Mouse (Mus musculus) megakaryocyte, embryonic 14.5 days (primary cell): ENCODE data around the gene Rsph14. TPM values are rescaled to one million over a fixed set of nuclear protein-coding genes. Genes with fewer than 3 reads are reported as not detected.
A peak's percentile ranks its signal among the peaks of the same experiment; 100 is the strongest.

Source experiments
- H3K27me3 ChIP-seq: replicated peaks from 2 replicates; pipeline ENCODE3; 2012; ENCODE audit warnings: inconsistent platforms
- H3K36me3 ChIP-seq: replicated peaks from 2 replicates; pipeline ENCODE3; 2012; ENCODE audit warnings: low read length, inconsistent platforms, mixed read lengths
- H3K4me1 ChIP-seq: 2 replicates; pipeline ENCODE4 v1.6.1; 2012; ENCODE audit warnings: inconsistent platforms
- H3K4me3 ChIP-seq: replicated peaks from 2 replicates; pipeline ENCODE3; 2012; ENCODE audit warnings: moderate library complexity, mild to moderate bottlenecking, inconsistent platforms
- H3K9me3 ChIP-seq: 2 replicates; pipeline ENCODE4 v1.6.1; 2012; ENCODE audit warnings: inconsistent platforms
- FLI1 ChIP-seq: IDR thresholded peaks from 2 replicates; pipeline ENCODE4 v1.6.1; 2012; ENCODE audit warnings: low read length, inconsistent platforms, mixed read lengths
- GATA1 ChIP-seq: IDR thresholded peaks from 3 replicates; pipeline ENCODE4 v1.6.1; 2012; ENCODE audit warnings: mixed read lengths, low read length, inconsistent platforms, borderline replicate concordance
- polyA plus RNA-seq: library from polyadenylated mRNA; stranded (reverse); fragments of >175 nt; gene quantifications from 2 replicates; pipeline ENCODE4 v1.2.3, GENCODE M21; 2012; ENCODE audit warnings: low replicate concordance; ENCODE audit not compliant: insufficient read depth

Rsph14 gene
- polyA plus RNA-seq, 1 experiment: not detected

GRCm38 (mm10) chr10:74978056-74978455, 54.3 kb downstream of the Rsph14 start:
- Histone ChIP-seq H3K27me3 (no peaks in the 10 kb centered on the region), H3K4me1 (peaks cover 100% of the 10 kb centered on the region), H3K4me3 (peak overlapping the region; percentile 57), H3K36me3 (peaks cover 98% of the 10 kb centered on the region), H3K9me3 (no peaks in the 10 kb centered on the region)
- TF ChIP-seq FLI1: no peak
- TF ChIP-seq GATA1: no peak

DNA sequence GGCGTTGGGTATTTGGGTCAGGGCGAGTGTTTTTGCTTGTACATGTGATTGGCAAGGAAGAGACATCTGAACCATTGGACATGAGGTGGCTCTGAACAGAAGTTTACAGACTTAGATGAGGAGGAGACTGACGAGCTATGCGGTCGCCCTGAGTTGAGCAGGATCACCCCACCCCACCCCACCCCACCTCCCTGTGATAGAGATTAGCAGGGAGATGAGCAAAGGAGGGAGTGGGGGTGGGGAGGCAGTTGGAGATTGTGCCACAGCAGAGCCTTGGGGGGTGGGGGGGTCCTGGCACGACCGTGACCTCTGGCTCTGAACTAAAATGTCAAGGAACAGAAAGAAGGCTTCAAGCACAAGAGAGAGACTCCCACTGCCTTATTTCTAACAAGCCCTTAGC, 56.0 kb downstream of the Rsph14 start:
- Histone ChIP-seq H3K4me1 (peaks cover 100% of the 10 kb centered on the region), H3K36me3 (peaks cover 100% of the 10 kb centered on the region), H3K27me3 (no peaks in the 10 kb centered on the region), H3K4me3 (peak overlapping the region; percentile 79), H3K9me3 (no peaks in the 10 kb centered on the region)
- no peak for TF ChIP-seq FLI1
- TF ChIP-seq GATA1: no peak

DNA sequence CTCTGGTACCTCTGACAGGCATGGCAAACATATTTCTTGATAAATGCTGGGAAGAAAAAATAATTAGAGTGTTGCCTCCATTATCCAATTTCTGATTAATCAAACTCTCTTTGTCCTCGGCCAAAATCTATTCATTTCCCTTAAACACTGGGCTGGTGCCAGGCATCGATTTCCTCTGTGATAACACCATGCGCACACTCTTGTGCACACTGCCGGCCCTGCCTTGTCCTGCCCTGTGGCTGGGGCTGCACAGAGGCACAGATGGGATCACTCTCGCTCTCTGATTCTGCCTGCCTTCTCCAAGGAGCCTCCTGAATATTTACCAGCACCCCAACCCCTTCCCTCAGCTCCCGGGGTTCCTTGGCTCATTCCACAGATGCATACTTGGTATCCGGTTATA, 56.8 kb downstream of the Rsph14 start:
- Histone ChIP-seq H3K9me3 (no peaks in the 10 kb centered on the region), H3K27me3 (no peaks in the 10 kb centered on the region), H3K36me3 (peaks cover 100% of the 10 kb centered on the region), H3K4me1 (peaks cover 100% of the 10 kb centered on the region), H3K4me3 (peak overlapping the region; percentile 80)
- no peak for TF ChIP-seq GATA1
- TF ChIP-seq FLI1: no peak

- no peaks in the 10 kb centered on the region for H3K27me3 ChIP-seq
- TF ChIP-seq FLI1 (no peak), GATA1 (no peak)
Measured at GRCm38 (mm10) chr10:74973026-74973425, 59.4 kb downstream of the Rsph14 start.

DNA sequence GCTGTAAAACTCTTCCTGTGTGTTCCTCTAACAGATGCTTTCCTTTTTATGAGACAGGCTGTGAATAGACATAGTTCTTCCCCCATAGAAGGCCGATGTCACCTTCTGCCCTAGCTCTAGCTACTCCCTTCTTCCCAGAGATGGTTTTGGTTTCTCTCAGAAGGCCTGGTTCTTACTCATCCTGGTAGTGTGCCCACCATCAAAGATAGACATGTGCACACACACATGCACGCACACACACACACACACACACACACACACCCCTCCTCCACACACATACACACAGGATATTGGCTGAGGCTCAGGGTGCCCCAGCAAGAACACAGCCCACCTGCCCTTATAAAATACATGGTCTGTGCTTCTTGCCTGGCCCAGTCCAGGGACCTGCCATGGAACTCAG, 63.1 kb downstream of the Rsph14 start:
- no peaks in the 10 kb centered on the region for H3K9me3 ChIP-seq
- H3K27me3 ChIP-seq: no peaks in the 10 kb centered on the region
- peak overlapping the region; percentile 99 for H3K4me3 ChIP-seq
- H3K4me1 ChIP-seq: peaks cover 93% of the 10 kb centered on the region
- TF ChIP-seq GATA1 (no peak), FLI1 (no peak)
- peaks cover 49% of the 10 kb centered on the region for H3K36me3 ChIP-seq

More at GRCm38 (mm10) chr10:74973026-74973425, 59.4 kb downstream of the Rsph14 start:
- Histone ChIP-seq H3K4me1 (peaks cover 100% of the 10 kb centered on the region), H3K36me3 (peaks cover 87% of the 10 kb centered on the region), H3K9me3 (no peaks in the 10 kb centered on the region), H3K4me3 (peak overlapping the region; percentile 24)

- TF ChIP-seq GATA1 (no peak), FLI1 (no peak)
- Histone ChIP-seq H3K4me1 (peaks cover 93% of the 10 kb centered on the region), H3K27me3 (peaks cover 3% of the 10 kb centered on the region), H3K36me3 (peaks cover 34% of the 10 kb centered on the region), H3K4me3 (peak overlapping the region; percentile 99), H3K9me3 (no peaks in the 10 kb centered on the region)
Measured at GRCm38 (mm10) chr10:74967651-74968267, 64.6 kb downstream of the Rsph14 start.

DNA sequence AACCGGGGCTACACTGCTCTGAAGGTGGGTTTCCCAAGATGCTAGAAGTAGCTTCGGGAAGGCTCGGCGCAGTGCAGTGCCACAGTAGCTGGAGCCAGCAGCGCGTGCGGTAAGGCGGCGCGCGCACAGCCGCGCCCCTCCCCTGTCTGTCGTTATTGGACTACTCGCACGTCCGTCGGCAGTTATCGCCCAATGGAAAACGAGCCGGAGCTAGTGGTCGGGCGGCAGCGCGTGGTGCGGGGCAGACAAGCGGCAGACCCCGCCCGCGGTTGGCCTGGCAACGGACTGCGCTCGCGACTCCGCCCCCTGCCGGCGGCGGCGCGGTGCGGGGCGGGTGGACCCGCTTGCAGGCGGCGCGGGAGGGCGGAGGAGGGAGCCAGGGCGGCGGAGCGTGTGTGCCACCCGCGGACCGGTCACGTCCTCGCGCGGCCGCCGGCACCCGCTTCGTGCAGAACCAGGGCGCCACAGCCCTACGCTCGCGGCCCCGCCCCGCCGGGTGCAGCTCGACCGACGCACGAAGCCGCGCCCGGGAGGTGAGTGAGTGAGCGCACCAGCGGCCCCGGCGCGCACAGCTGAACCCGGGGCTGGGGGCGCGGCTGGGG, 65.4 kb downstream of the Rsph14 start, which contains the start of gene Gnaz:
Gene Gnaz, plus strand, starts transcription at position 328 of the 602 bp plus-strand sequence.
- peaks cover 26% of the 10 kb centered on the region for H3K36me3 ChIP-seq
- TF ChIP-seq FLI1 (no peak), GATA1 (no peak)
- H3K4me3 ChIP-seq: peak within 1 kb of the TSS; percentile 99
- peaks cover 5% of the 10 kb centered on the region for H3K9me3 ChIP-seq
- peaks cover 86% of the 10 kb centered on the region for H3K4me1 ChIP-seq
- H3K27me3 ChIP-seq: peaks cover 6% of the 10 kb centered on the region

DNA sequence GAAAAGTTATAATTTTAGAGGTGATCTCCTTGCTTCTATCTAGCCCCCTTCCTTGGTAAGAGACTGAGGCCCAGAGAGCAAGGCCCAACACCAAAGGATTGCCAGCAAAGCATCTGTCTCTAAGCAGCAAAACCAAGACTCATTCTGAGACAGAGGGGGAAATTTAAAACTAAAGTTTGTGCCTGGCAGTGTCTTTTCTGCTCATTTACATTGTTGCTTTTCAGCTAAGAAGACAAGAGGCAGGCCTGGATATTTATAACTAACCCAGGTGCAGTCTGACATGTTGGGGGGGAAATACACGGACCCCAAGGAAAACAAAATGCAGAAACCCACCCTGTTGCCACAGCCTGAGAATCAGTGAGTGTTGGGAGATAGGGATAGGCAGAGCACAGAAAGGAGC, 68.0 kb downstream of the Rsph14 start:
- Histone ChIP-seq H3K27me3 (peaks cover 26% of the 10 kb centered on the region), H3K9me3 (peaks cover 12% of the 10 kb centered on the region), H3K36me3 (peaks cover 6% of the 10 kb centered on the region), H3K4me1 (peaks cover 70% of the 10 kb centered on the region), H3K4me3 (no peak overlapping the region)
- TF ChIP-seq GATA1 (no peak), FLI1 (no peak)

DNA sequence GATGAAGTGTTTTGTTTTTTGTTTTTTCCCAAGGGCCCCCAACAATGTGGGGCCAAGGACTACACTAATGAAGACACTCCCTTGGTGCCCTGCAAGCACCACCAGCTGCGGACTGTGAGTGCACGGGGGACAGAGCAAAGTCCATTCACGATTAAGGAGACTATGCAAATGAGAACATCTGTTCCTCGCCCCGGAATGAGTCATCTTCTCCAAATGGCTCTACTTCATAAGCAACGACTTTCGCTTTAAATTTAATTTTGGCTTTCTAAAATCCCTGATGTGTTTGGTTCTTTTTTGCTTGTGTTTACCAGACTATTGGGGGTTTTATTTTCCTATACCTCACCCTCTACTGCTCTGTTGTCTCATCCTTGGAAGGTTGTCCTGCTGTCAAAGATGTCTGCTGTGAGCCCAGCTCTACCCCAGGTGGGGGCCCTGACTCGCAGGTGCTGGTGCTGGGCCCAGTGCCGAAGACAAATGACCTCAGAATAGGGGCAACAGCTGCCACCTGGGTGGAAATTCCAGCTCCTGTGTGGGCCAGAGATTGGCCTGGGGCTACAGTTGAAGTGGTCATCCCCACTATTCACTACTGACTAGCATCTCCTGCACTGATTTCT, 79.4 kb downstream of the Rsph14 start:
- TF ChIP-seq FLI1: no peak
- no peak for TF ChIP-seq GATA1
- Histone ChIP-seq H3K4me3 (no peak overlapping the region), H3K9me3 (no peaks in the 10 kb centered on the region), H3K27me3 (peaks cover 79% of the 10 kb centered on the region), H3K36me3 (no peaks in the 10 kb centered on the region), H3K4me1 (peaks cover 55% of the 10 kb centered on the region)

DNA sequence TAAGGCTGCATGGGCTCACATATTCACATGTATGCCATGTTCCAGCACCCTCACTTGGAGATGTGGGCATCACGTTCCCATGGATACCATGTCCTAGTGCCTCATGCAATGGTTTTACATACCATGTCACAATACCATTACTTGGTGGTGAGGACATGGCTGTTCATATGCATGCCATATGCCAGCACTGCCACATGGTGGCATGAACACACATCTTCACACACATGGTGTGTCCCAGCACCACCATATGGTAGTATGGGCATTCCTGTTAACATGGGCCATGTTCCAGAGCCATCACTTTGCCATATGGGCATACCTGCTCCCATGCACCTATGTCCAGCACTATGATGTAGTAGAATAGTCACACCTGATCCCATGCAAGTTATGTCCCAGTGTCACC, 91.6 kb downstream of the Rsph14 start:
- H3K27me3 ChIP-seq: peaks cover 4% of the 10 kb centered on the region
- peaks cover 5% of the 10 kb centered on the region for H3K36me3 ChIP-seq
- no peak for TF ChIP-seq GATA1
- TF ChIP-seq FLI1: no peak
- H3K4me3 ChIP-seq: peak overlapping the region; percentile 19
- peaks cover 65% of the 10 kb centered on the region for H3K4me1 ChIP-seq
- H3K9me3 ChIP-seq: peaks cover 9% of the 10 kb centered on the region
